Mouse (Mus musculus) hindbrain, embryonic 16.5 days (tissue): ENCODE measurements around the gene Cdon. TPM values are rescaled to one million over a fixed set of nuclear protein-coding genes. Genes with fewer than 3 reads are reported as not detected.
"Not testable (repeated sequence)": the region's sequence is repeated elsewhere in the genome, so short reads cannot be mapped to it uniquely, and the experiment has no call there.

Experiments
- ATAC-seq: fragments of 200-750 bp; cut with Nextera tagmentation; 2 replicates; pipeline ENCODE4 v1.8.0; 2017; ENCODE audit warnings: moderate TSS enrichment, moderate library complexity
- H3K27ac ChIP-seq: fragments of 300-500 bp; sonication (generic); 2 replicates; pipeline ENCODE4 v1.5.1; 2014; ENCODE audit warnings: low read depth, mild to moderate bottlenecking, control low read depth, low read length, moderate library complexity
- H3K27me3 ChIP-seq: fragments of 300-500 bp; sonication (generic); replicated peaks from 2 replicates; pipeline ENCODE4 v1.6.1; 2014; ENCODE audit warnings: low read length; ENCODE audit not compliant: control insufficient read depth, insufficient read depth
- H3K36me3 ChIP-seq: fragments of 300-500 bp; sonication (generic); 2 replicates; pipeline ENCODE4 v1.6.1; 2014; ENCODE audit warnings: mild to moderate bottlenecking, low read length, moderate library complexity, mixed read lengths; ENCODE audit not compliant: control insufficient read depth, insufficient read depth
- H3K4me1 ChIP-seq: fragments of 300-500 bp; sonication (generic); 2 replicates; pipeline ENCODE4 v1.6.1; 2014; ENCODE audit warnings: low read depth, low read length; ENCODE audit not compliant: control insufficient read depth, insufficient read depth
- H3K4me2 ChIP-seq: fragments of 300-500 bp; sonication (generic); 2 replicates; pipeline ENCODE4 v1.6.1; 2014; ENCODE audit warnings: mild to moderate bottlenecking, low read length, control low read depth, moderate library complexity
- H3K4me3 ChIP-seq: fragments of 300-500 bp; sonication (generic); 2 replicates; pipeline ENCODE4 v1.5.1; 2014; ENCODE audit warnings: mild to moderate bottlenecking, low read length, control low read depth, moderate library complexity
- H3K9ac ChIP-seq: fragments of 300-500 bp; sonication (generic); 2 replicates; pipeline ENCODE4 v1.6.1; 2014; ENCODE audit warnings: low read depth, mild to moderate bottlenecking, control low read depth, low read length, moderate library complexity
- H3K9me3 ChIP-seq: fragments of 300-500 bp; sonication (generic); 2 replicates; pipeline ENCODE4 v1.6.1; 2014; ENCODE audit warnings: mild to moderate bottlenecking, low read length, moderate library complexity; ENCODE audit not compliant: control insufficient read depth
- WGBS: fragments of 180-500 bp; shearing (Covaris S2); extraction: QIAGEN DNeasy Blood & Tissue Kit; methylation state at CpG from one replicate; pipeline ENCODE4 v1.1.7; 2014; 5-methylcytosine and 5-hydroxymethylcytosine counted together
- polyA plus RNA-seq: library from polyadenylated mRNA; unstranded; fragments of >200 nt; fragmentation: Nextera tagmentation; extraction: Ambion mirVana; gene quantifications from 2 replicates; pipeline ENCODE4 v1.2.1, GENCODE M21; 2015

Gene Cdon
- polyA plus RNA-seq, 1 experiment from 2014 or later: 3.7 TPM

DNA sequence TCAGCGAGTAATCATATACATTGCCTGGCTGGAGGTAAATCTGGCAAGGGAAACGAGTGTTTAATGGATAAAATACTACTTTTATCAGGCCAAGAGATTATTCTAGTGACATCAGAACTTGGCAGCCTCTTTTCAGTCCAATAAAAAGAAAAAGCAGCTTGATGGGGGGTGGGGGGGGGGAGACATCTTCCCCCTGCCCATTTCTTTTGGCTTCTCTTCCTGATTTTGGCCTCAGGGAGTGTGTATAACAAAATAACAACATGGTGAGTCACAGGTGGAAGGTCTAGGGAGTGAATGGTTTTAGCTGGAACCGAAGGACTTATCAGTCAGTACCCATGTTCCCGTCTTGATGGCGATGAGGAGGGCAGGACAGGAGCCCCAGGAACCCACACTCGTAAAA lies 10.5 kb downstream of the Cdon start:
- H3K4me3 ChIP-seq: no peak overlapping the region
- H3K36me3 ChIP-seq: no peaks in the 10 kb centered on the region
- H3K27me3 ChIP-seq: peaks cover 2% of the 10 kb centered on the region; the same call in 1 of the 2 replicates
- no peak overlapping the region for H3K9ac ChIP-seq
- no peak overlapping the region for H3K27ac ChIP-seq
- no peak for ATAC-seq
- WGBS: 66% methylated on average over 6 of the region's 6 CpGs
- H3K9me3 ChIP-seq: no peaks in the 10 kb centered on the region
- H3K4me1 ChIP-seq: peaks cover 2% of the 10 kb centered on the region; the same call in 1 of the 2 replicates
- no peak overlapping the region for H3K4me2 ChIP-seq

GRCm38 (mm10) chr9:35432717-35433297 lies 11.9 kb downstream of the Cdon start:
- H3K4me1 ChIP-seq, H3K27ac ChIP-seq, H3K27me3 ChIP-seq, H3K9me3 ChIP-seq, H3K4me3 ChIP-seq, H3K36me3 ChIP-seq, H3K4me2 ChIP-seq, ATAC-seq, H3K9ac ChIP-seq: not testable (repeated sequence)
- WGBS: 27% methylated on average over 3 of the region's 3 CpGs

DNA sequence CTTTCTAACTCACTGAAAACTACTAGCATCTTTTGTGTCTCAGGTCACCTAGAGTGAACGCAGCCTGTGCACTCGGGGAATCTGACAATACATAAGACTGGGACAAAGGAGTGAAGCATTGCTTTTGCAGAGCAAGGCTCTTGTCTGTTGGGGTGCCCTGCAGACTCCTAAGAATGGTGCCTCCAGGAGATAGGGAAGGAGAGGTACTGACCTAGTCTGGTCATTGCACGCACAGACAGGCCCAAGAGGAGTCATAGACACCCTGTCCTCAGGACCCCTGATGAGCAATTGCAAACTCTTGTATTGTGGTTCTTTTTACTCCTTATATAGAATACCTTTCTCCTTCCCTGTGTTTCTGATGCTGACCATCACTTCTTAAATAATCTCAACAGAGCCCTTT lies 13.4 kb downstream of the Cdon start:
- Histone ChIP-seq H3K36me3 (no peaks in the 10 kb centered on the region), H3K4me1 (no peaks in the 10 kb centered on the region), H3K4me2 (no peak overlapping the region), H3K27ac (no peak overlapping the region), H3K27me3 (no peaks in the 10 kb centered on the region), H3K4me3 (no peak overlapping the region), H3K9ac (no peak overlapping the region), H3K9me3 (no peaks in the 10 kb centered on the region)
- 33% methylated on average over 3 of the region's 3 CpGs for WGBS
- ATAC-seq: no peak

DNA sequence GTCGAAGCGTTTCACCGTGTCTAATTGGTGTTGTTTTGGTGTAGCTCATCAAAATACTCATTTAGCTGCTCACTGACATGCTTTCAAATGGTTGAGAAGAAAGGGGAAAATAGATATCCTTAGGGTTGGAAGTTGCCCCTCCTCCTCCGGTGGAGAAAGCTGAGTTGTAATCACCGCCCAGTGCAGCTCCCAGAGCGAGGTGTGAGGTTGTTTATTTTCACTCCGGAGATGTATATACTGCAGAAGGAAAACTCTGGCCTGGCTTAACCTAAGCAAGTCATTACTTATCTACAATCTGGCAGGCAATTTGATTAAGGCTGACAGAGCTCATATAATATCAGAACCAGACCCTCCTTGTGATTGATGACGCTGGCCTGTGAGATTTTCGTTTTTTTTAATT lies 14.6 kb downstream of the Cdon start:
- Histone ChIP-seq H3K4me2 (no peak overlapping the region), H3K4me1 (0 out of 2 replicates have a peak, but pooled peaks cover 3% of the 10 kb centered on the region), H3K27ac (no peak overlapping the region), H3K9ac (no peak overlapping the region), H3K36me3 (no peaks in the 10 kb centered on the region), H3K9me3 (no peaks in the 10 kb centered on the region), H3K4me3 (no peak overlapping the region), H3K27me3 (no peaks in the 10 kb centered on the region)
- ATAC-seq: no peak; the same call in 1 of the 2 replicates
- 21% methylated on average over 9 of the region's 9 CpGs for WGBS

DNA sequence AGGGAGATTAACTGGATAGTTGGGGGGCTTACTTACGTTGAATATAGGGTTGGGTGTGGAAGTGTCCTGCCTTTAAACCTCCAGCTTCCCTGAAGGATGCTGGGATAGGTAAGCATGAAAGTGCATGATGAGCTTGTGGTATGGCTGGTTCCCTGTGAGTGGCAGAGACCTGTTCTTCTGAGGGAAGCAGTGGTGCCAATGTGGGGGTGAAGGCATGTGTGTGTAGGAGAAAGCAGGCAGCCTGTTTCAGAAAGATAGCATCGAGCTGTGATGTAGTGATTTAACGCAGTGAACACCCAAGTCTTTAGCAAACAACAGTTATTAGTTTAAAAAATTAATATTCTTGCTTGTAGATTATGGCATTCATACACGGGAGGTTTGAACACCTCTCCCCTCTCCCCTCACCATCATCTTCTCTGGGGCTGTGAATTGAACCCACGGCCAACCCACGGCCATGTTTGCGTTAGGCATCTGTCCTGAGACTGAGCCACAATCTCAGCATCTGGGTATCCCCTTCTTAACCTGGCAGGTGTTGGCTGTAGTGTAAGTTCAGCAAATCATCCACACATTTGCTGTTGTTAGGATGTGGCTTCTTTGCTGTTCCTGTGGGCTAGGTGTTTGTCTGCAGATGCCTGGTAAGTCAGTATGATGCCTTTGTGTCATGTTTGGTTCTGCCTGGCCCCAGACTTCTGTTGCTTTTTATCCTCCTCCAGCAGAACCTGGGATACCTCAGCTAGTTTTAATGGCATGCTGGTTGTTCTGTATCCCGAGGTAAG lies 17.5 kb downstream of the Cdon start:
- 83% methylated on average over 8 of the region's 8 CpGs for WGBS
- Histone ChIP-seq H3K27ac (no peak overlapping the region), H3K4me2 (no peak overlapping the region), H3K27me3 (no peaks in the 10 kb centered on the region), H3K9ac (no peak overlapping the region), H3K4me3 (no peak overlapping the region), H3K4me1 (0 out of 2 replicates have a peak, but pooled peaks cover 3% of the 10 kb centered on the region), H3K9me3 (no peaks in the 10 kb centered on the region), H3K36me3 (no peaks in the 10 kb centered on the region)
- ATAC-seq: no peak

- H3K4me1 ChIP-seq: 0 out of 2 replicates have a peak, but pooled peaks cover 3% of the 10 kb centered on the region
These were observed 18.1 kb downstream of the Cdon start for GRCm38 (mm10) chr9:35439062-35439442.

GRCm38 (mm10) chr9:35439754-35440153 lies 18.8 kb downstream of the Cdon start:
- ATAC-seq: no peak
- Histone ChIP-seq H3K27me3 (no peaks in the 10 kb centered on the region), H3K9ac (no peak overlapping the region), H3K4me3 (no peak overlapping the region), H3K4me2 (no peak overlapping the region), H3K4me1 (0 out of 2 replicates have a peak, but pooled peaks cover 3% of the 10 kb centered on the region), H3K9me3 (no peaks in the 10 kb centered on the region), H3K27ac (no peak overlapping the region), H3K36me3 (no peaks in the 10 kb centered on the region)

More at GRCm38 (mm10) chr9:35439062-35439442, 18.1 kb downstream of the Cdon start:
- ATAC-seq: no peak
- Histone ChIP-seq H3K27ac (no peak overlapping the region), H3K36me3 (no peaks in the 10 kb centered on the region), H3K9ac (no peak overlapping the region), H3K4me3 (no peak overlapping the region), H3K9me3 (no peaks in the 10 kb centered on the region), H3K27me3 (no peaks in the 10 kb centered on the region), H3K4me2 (no peak overlapping the region)
- 68% methylated on average over 6 of the region's 6 CpGs for WGBS

GRCm38 (mm10) chr9:35442476-35442875 lies 21.5 kb downstream of the Cdon start:
- H3K4me1 ChIP-seq: 0 out of 2 replicates have a peak, but pooled peaks cover 3% of the 10 kb centered on the region
- ATAC-seq: no peak
- H3K9me3 ChIP-seq: no peaks in the 10 kb centered on the region
- H3K4me2 ChIP-seq: no peak overlapping the region
- H3K36me3 ChIP-seq: no peaks in the 10 kb centered on the region
- H3K4me3 ChIP-seq: no peak overlapping the region
- H3K27ac ChIP-seq: no peak overlapping the region
- WGBS: 25% methylated on average over 5 of the region's 5 CpGs
- H3K27me3 ChIP-seq: no peaks in the 10 kb centered on the region
- H3K9ac ChIP-seq: no peak overlapping the region

DNA sequence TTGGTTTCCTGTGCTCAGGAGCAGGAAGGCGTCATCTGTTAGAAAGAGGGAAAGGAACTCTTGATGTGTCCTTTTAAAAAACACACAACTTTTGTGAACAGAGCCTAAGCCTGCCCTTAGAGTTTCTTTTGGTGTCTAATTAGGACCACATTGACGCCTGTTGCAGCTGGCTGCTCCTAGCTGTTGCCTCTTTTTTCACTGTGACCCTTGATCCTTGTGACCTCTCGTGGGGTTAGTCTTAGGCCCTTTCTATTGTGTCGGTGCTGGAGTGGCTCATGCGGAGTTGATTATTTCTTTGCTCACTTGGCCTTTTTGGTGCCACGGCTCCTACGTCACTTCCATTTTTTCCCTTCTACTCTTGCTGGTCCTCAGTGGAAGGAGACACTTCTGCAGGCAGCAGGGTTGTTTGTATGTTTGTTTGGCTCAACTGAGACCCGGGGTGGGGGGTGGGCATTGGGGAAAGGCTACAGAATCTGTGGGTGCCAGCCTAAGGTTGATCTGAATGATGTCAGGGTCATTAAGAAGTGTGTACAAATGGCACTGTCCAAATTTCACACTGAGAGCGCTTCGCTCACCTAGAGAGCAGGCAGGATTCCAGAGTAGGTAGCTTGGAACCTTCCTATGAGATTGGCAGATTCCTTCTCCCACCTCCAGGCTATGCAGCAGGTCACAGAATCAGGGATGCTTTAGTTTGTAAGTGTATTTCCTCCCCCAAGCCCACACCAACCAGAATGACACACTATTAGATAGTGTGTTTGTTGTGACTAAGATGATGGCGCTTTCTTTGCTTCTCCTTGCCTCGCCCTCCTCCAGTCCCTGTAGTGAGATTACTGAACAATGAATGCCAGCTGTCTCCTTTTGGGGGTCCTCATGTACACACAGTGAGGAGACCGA lies 22.9 kb downstream of the Cdon start:
- 48% methylated on average over 13 of the region's 13 CpGs for WGBS
- Histone ChIP-seq H3K9me3 (no peaks in the 10 kb centered on the region), H3K4me2 (no peak overlapping the region), H3K27ac (no peak overlapping the region), H3K4me3 (no peak overlapping the region), H3K36me3 (no peaks in the 10 kb centered on the region), H3K4me1 (0 out of 2 replicates have a peak, but pooled peaks cover 3% of the 10 kb centered on the region), H3K9ac (no peak overlapping the region), H3K27me3 (no peaks in the 10 kb centered on the region)
- ATAC-seq: no peak
